Mouse (Mus musculus) spleen, adult 12 weeks (tissue): ENCODE results near the gene H1fnt.

Source experiments
- DNase-seq: peaks from one replicate; pipeline ENCODE4 v3.0.0; 2022; ENCODE audit warnings: low spot score

H1fnt gene

GRCm38 (mm10) chr15:98257193-98257592, at the start of gene H1fnt:
Gene H1fnt, minus strand, starts transcription at chr15:98257293.
- DNase-seq, result no peak

- no peak for DNase-seq
Measured at GRCm38 (mm10) chr15:98295628-98296551, 38.8 kb upstream of the H1fnt start, which contains the start of gene Zfp641. Gene Zfp641, minus strand, starts transcription at chr15:98296161.

GRCm38 (mm10) chr15:98293651-98294050, 36.6 kb upstream of the H1fnt start:
- no peak for DNase-seq

GRCm38 (mm10) chr15:98288566-98288965, 31.5 kb upstream of the H1fnt start:
- no peak for DNase-seq

- DNase-seq, result no peak
Measured at GRCm38 (mm10) chr15:98286418-98286817, 29.3 kb upstream of the H1fnt start.

GRCm38 (mm10) chr15:98257776-98258175, 683 bp upstream of the H1fnt start:
- no peak for DNase-seq

GRCm38 (mm10) chr15:98256271-98256670, 822 bp downstream of the H1fnt start:
- no peak for DNase-seq

- DNase-seq, result no peak
Measured at GRCm38 (mm10) chr15:98235442-98235841, 21.7 kb downstream of the H1fnt start.

- no peak for DNase-seq
Measured at GRCm38 (mm10) chr15:98234350-98234749, 22.7 kb downstream of the H1fnt start, which contains the start of gene Olfr286. Gene Olfr286, minus strand, starts transcription at chr15:98234450.

GRCm38 (mm10) chr15:98226096-98226495, 31.0 kb downstream of the H1fnt start:
- DNase-seq, result no peak

- DNase-seq, result no peak
Measured at GRCm38 (mm10) chr15:98225610-98226009, 31.5 kb downstream of the H1fnt start.

- no peak for DNase-seq
Measured at GRCm38 (mm10) chr15:98222377-98222776, 34.7 kb downstream of the H1fnt start.

- no peak for DNase-seq
Measured at GRCm38 (mm10) chr15:98220877-98221276, 36.2 kb downstream of the H1fnt start, which contains the start of the genes Gm44579 and Olfr287. Gene Gm44579, minus strand, starts transcription at chr15:98220977. Gene Olfr287, minus strand, starts transcription at chr15:98221056.

- no peak for DNase-seq
Measured at GRCm38 (mm10) chr15:98214130-98214529, 43.0 kb downstream of the H1fnt start.

GRCm38 (mm10) chr15:98213336-98213870, 43.7 kb downstream of the H1fnt start:
- DNase-seq, result no peak

- no peak for DNase-seq
Measured at GRCm38 (mm10) chr15:98209676-98210075, 47.4 kb downstream of the H1fnt start.
